Mouse (Mus musculus): ENCODE data around the gene Carns1.

Carns1 gene

DNA sequence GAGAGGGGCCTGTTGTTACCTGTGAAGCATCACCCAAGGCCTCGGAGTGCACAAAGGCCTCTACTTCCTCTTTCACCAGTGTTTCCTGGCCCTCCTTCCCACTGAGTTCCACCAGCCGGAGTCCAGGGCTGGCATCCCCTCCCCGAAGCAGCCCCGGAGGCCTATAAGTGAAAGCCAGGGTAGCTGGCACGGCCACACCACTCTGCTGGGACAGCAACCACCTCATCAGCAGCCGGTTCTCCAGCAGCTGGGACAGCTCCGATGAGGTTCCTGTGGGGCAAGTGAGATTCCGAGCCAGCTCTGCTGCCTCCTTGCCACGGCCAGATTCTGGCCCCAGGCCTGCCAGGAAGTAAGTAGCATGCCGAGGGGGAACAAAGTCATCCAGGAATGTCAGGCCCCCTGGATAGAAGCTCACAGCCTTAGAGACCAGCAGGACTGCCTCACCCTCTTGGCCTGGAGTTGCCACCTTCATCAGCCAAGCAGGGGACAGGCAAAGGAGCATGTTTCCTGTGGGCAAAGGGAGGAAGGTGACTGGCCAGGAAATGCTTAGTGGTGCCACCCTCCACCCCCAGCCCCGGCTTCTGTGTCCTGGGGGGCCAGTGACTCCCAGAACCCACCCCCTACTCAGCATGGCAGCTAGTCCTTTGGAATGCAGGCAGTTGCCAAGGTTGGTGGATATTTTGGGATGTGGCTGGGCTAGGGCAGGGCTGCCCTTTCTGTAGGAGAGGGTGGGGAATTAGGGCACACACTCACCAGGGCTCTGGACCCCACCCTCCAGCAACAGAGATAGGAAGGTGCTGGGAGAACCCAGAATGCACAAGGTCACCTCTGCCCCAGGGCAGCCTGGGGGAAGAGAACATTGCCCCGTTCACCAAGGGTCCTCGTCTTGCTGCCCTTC lies 3.6 kb downstream of the Carns1 start:
- no peak for DNase-seq (ENCODE audit: low read depth in 2 of 2, low spot score in 2 of 2)

GRCm38 (mm10) chr19:4170723-4171392 lies 4.4 kb downstream of the Carns1 start:
- no peak for DNase-seq (ENCODE audit: low read depth in 2 of 2, low spot score in 2 of 2)

DNA sequence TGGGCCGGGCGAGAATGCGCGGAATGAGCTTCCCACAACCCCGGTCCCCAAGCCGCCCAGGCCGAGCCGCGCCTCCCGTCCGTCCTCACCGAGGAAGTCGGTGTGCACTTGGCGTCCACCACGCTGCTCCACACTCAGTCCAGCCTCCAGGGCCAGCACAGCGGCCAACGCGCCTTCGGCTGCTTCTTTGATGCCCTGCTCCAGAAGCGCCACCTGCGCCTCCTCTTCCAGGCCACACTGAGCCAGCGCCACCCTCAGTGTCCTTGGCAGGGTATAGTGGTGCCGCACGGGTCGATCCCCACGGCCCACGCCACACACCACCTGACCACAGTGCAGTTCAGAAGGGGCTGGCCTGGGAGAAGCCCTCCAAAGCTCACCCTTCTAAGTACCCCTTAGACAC lies 5.5 kb downstream of the Carns1 start:
- no peak for DNase-seq (ENCODE audit: low read depth in 2 of 2, low spot score in 2 of 2)

DNA sequence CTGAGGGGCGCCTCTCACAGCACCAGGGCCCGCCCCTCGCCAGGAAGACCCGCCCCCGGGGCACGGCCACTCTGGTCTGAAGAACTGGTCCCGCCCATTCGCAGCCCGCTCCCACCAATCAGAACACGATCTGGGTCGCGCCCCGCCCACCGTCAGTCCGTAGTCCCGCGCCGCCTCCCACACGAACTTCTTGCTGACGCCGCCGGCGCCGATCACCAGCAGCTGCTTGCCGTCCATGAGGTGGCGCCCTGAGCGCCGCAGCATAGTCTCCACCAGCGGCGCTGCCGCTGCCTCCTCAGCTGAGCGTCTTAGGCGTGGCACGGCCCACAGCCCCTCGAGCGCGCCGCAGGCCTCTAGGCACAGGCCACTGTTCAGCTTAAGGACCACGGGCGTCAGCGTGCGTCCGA lies 5.9 kb downstream of the Carns1 start:
- DNase-seq (ENCODE audit: low read depth in 2 of 2, low spot score in 2 of 2): peak; percentile 98 to 99

DNA sequence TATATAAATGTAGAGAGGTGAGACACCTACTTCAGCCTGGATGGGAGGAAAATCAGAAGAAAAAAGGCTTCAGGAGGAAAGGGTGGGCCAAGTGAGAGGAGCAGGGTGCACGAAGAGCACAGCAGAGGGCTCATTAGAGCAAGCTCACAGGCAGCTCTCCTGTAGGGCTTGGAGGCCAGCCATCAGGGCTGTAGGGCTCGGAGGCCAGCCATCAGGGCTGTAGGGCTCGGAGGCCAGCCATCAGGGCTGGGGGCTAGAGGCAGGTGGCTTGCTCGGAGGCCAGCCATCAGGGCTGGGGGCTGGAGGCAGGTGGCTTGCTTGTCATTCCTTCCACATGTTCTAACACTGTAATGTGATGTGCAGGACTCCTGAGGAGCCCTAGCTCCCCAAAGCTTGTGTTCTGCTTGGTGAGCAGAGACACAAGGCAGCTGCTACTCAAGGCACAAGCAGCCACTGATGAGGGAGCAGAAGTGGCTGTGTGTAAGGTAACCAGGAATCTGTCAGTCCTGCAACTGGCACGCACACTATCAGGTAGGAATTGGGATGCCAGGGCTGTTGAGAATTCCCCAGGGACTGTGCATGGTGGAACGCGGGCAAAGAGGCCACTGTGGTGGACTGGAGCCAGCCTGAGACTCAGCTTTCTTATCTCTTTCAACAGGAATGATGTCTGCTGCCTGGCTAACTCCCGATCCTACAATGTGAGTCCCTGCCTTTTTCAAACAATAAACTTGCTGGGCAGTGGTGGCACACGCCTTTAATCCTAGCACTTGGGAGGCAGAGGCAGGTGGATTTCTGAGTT lies 8.4 kb downstream of the Carns1 start:
- no peak for DNase-seq (ENCODE audit: low read depth in 2 of 2, low spot score in 2 of 2)

- no peak for DNase-seq (ENCODE audit: low read depth in 2 of 2, low spot score in 2 of 2)
Observed at GRCm38 (mm10) chr19:4164721-4165120, 10.6 kb downstream of the Carns1 start.

DNA sequence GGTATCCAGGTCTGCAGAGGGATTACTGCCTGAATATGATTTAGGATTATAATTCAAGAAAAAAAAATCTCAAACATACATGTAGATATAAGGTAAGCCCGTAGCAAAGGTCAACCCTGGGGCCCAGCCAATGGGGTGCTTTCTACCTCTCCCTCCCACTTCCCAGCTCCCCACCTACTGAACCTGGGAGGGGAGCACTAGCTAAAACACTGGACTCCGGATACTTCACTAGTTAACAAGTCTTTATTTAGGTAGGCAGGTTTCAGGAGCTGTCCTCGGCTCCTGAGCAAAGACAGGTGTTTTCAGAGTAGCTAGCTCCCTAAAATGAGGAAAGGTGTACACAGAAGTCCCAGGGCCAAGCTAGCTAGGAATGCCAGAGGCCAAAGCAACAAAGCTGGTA lies 11.2 kb downstream of the Carns1 start:
- no peak for DNase-seq (ENCODE audit: low read depth in 2 of 2, low spot score in 2 of 2)

DNA sequence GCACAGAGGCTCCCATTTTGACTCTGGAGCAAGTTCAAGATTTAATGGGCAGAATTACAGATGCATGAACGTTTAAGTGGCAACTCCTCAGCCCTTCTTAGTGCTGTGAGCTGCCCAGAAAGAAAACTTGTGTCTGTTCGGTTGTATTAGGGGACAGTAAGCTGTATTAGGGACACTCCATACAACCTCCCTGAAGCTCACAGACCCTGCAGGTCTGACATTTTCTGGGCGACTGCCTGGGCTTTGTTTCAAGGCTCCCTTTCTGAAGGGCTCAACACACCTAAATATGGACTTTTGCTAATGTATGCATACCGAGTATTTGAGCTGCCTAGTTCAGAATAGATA lies 11.8 kb downstream of the Carns1 start:
- no peak for DNase-seq (ENCODE audit: low read depth in 2 of 2, low spot score in 2 of 2)

- peak; percentile 88 to 95 for DNase-seq (ENCODE audit: low read depth in 2 of 2, low spot score in 2 of 2)
Observed at GRCm38 (mm10) chr19:4162646-4163542, 12.4 kb downstream of the Carns1 start, which contains the start of gene Rps6kb2. Rps6kb2 (minus strand) TSS chr19:4163354.

DNA sequence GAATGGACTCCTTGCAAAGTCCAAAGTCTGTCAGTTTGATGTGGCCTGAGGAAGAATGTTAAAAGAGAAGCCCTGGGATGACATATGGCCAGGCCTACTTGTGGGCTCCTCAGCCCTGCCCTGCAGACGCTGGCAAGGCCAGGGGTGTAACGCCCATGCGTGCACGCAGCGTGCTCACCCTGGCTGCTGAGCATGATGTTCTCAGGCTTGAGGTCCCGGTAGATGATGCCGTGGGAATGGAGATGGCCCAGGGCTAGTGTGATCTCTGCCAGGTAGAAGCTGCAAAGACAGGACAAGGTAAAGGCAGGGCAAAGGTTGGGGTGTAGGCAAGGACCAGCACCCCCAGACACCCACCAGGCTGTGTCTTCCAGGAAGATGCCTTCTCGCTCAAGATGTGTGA lies 16.2 kb downstream of the Carns1 start:
- no peak for DNase-seq (ENCODE audit: low read depth in 2 of 2, low spot score in 2 of 2)

- no peak for DNase-seq (ENCODE audit: low read depth in 2 of 2, low spot score in 2 of 2)
Observed at GRCm38 (mm10) chr19:4156771-4157170, 18.5 kb downstream of the Carns1 start.

- DNase-seq (ENCODE audit: low read depth in 2 of 2, low spot score in 2 of 2): no peak
Observed at GRCm38 (mm10) chr19:4156073-4156579, 19.2 kb downstream of the Carns1 start.

DNA sequence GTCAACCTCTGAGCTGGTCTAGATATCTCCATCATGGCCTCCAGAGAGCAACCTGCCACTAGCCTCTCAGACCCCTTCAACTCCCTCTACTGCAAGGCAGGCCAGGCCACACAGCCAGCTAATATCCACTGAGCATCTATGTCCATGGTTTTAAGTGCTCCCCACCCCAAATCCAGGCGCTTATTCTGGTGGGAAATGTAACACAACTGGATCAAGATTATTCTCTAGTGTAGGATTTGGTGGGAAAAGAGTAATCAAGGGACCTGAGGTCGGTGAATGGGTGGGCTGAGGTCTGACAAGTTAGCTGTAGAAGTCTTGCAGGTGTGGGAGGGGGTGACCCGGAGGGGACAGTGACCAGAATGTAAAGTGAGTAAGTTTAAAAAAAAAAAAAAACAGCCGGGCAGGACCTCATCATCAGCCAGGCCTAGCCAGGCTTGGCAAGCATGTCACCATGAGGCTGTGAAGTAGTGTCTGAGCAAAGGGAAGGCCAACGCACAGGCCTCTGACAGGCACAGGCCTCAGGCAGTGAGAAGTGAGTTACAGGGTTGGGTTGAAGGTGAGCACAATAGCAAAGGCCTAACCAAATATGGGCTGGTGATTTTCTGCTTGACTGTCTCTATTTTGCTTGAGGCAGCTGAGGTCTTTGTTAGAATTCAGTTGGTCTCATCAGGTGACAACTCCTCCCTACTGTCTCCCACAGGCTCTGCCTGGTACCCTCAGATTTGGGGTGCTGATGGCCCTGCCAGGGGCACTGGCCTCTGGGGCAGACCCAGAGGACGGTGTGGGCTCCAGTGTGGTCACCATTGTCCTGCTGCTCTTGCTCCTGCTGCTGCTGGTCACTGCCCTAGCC lies 19.8 kb downstream of the Carns1 start:
- DNase-seq (ENCODE audit: low read depth in 2 of 2, low spot score in 2 of 2): no peak

DNA sequence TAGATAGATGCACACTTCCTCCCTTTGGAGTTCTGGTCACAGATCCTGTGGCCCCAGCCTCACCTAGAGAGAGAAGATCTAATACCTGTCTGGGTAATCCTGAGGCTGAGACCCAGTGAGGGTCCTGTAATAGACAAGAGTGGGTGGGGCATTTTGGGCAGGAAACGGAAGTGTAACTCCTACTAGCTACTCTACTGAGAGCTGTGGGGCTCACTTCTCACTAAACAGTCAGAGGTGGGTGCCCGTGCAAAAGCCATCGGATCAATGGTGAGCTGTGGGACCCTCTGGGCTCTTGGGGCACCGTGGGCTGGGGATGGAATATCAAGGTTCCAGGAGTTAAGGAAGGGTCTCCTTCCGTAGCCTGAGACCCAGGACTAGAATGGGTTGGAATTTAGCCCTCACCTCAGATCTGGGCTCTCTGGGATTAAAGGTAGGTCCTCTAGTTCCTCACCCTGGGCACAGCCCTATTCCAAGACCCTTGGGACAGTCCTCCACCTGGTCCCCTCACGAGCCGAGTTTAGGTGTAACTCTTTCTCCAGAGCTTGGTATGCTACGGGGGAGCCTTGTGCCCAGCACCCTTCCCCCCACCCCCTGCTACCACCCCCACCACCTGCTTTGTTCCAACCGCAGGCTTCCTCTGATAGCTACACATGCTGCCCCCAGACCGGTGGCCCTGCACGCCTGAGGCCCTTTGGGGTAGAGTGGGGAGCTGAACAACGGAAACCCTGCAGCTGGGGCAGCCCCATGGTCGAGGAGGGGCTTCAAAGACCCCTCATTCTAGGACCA lies 20.6 kb downstream of the Carns1 start:
- peak; percentile 39 to 47 for DNase-seq (ENCODE audit: low read depth in 2 of 2, low spot score in 2 of 2)

DNA sequence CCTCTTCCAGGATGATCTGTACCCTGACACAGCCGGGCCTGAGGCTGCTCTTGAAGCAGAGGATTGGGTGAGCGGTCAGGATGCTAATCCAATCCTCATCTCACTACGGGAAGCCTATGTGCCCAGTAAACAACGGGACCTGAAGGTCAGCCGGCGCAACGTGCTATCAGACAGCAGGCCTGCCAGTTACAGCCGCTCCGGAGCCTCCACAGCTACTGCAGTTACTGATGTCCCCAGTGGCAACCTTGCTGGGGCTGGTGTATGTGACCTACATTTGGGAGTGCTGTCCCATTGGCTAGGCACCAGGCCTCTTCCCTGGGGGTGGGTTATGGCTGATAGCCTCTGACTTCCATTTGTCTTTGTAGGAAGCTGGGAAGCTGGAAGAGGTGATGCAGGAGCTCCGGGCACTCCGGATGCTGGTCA lies 22.0 kb downstream of the Carns1 start, which contains the start of gene Ptprcap:
Gene Ptprcap, plus strand, starts transcription at position 373 of the 423 bp plus-strand sequence.
- DNase-seq (ENCODE audit: low read depth in 2 of 2, low spot score in 2 of 2): no peak

- no peak for DNase-seq (ENCODE audit: low read depth in 2 of 2, low spot score in 2 of 2)
Observed at GRCm38 (mm10) chr19:4152445-4153231, 22.6 kb downstream of the Carns1 start.

DNA sequence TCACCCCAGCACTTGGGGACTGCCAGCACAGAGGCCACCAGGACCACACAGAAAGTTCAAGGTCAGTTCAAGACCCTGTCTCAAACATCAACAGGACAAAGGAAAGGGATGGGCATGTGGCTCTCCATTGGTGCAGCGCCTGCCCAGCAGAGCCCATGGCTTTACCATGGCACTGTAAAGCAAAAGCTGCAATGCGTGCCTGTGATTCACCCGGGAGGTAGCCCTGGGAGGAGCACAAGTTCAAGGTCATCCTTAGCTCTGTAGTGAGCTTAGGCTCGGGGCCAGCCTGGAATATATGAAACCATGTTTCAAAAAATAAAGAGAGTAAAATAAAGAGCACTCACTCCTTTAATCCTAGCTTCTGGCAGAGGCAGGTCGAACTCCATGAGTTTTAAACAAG lies 23.4 kb downstream of the Carns1 start:
- no peak for DNase-seq (ENCODE audit: low read depth in 2 of 2, low spot score in 2 of 2)

DNA sequence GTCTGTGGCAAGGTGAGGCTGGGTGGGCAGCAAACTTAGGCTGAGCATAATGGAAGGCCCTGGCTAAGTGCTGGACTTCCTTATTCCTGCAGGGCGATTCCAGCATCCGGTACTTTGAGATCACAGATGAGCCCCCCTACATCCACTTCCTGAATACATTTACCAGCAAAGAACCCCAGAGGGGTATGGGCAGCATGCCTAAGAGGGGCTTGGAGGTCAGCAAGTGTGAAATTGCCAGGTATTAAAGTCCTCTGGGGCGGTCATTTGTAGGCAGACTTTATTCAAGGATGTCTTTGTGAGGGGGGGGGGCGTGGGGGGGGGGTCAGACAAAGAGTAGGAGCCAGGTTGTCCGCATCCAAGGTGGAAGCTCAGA lies 23.8 kb downstream of the Carns1 start:
- DNase-seq (ENCODE audit: low read depth in 2 of 2, low spot score in 2 of 2): no peak

Data from CD8-positive naive resting alpha-beta T cell, adult 2 months (primary cell).